Mouse (Mus musculus): ENCODE measurements at regions not wholly inside any gene's neighbourhood (a gene's known extent, or its start where the extent isn't known, plus 50 kb on each side); places are given as distances from the start of the nearest gene placed in this dataset.

GRCm38 (mm10) chr13:85639376-85640229 is 350.7 kb upstream of the Rasa1 start:
- DNase-seq (ENCODE audit: low spot score) = peak; percentile 76

- no peak for DNase-seq (ENCODE audit: low spot score)
Measured at GRCm38 (mm10) chr13:85629506-85630175, 340.7 kb upstream of the Rasa1 start.
